Mouse (Mus musculus): ENCODE data around the gene Scube1.

Scube1 gene

DNA sequence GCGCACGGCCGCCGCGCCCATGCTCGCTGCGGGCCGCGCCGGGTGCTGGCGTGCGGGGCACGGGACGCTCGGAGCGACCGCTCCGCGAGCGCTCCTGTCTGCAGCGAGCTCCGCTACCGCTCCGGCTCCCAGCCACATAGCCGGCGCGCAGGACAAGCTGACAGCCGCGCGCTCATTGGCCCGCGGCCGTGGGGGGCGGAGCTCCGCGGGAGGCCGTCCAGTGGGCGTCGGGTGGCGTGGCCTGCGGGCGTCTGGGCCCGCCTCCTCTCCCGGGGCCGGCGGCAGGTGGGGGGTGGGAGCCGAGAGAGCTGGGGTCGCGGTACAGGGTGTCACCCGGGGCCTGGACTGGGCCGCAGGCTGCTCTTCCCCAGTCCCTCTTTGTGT is at the start of gene Scube1:
TSS of gene Scube1 (minus strand) at position 136 of the 384 bp plus-strand sequence.
- ChIA-PET POLR2A (interaction anchor here in 3 of 4 experiments (0.5 to 1.9 kb wide), 12 partner anchors 9 to 624 kb away, joined by 3 to 14 read pairs (median 3); partner anchors contain the start of genes Pacsin2 (in 1 of the 3) and Poldip3 (in 1 of the 3)), CTCF (interaction anchor here in 3 of 4 experiments (0.5 to 1.5 kb wide), 11 partner anchors 22 to 349 kb away, joined by 3 to 6 read pairs (median 3); no protein-coding TSS in a partner anchor)

DNA sequence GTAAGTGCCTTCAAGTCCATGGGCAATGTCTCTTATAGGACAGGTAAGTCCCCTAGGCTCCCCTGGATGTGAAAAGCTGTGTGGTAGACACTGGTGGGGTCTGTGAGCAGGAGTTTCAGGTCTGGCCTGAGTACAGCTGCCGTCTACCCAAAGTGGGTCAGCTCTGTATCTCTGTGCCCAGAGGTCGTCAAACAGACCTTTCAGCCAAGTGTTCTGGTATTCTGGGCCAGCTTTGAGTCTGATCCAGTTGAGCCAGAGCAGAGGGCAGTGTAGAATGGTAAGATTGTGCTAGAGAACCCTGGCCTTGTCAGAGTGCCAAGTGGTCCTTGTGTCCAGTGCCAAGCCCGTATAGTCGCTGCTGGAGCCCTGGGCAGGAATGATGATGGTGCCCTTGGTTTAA is 48.1 kb upstream of the Scube1 start:
- CTCF ChIA-PET, result interaction anchor here in 1 of 4 experiments (0.7 kb wide), 1 partner anchor 12 kb away, joined by 3 read pairs; no protein-coding TSS in a partner anchor
- POLR2A ChIA-PET, result no interaction called here

DNA sequence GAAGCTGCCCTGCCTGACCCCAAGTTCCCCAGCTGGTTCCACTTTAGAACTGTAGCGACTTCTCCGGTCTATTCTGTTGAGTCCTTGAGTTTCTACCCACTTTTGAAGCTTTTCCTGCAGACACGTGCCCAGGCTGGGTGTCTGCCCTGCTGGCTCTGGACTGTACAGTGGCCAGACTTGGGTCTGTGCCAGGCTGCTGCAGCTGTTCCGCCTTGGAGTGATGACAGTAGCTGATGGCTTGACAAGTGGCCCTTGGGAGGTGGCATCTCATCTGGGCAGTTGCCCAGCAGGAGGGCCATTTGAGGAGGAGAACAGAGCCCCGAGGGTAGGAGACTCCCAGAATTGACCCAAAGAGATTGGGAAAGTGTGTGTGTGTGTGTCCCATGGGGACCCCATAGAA is 47.6 kb upstream of the Scube1 start:
- ChIA-PET POLR2A (no interaction called here), CTCF (interaction anchor here in 2 of 4 experiments (0.6 to 1.3 kb wide), 5 partner anchors 12 to 469 kb away, joined by 3 to 7 read pairs (median 4); no protein-coding TSS in a partner anchor)

DNA sequence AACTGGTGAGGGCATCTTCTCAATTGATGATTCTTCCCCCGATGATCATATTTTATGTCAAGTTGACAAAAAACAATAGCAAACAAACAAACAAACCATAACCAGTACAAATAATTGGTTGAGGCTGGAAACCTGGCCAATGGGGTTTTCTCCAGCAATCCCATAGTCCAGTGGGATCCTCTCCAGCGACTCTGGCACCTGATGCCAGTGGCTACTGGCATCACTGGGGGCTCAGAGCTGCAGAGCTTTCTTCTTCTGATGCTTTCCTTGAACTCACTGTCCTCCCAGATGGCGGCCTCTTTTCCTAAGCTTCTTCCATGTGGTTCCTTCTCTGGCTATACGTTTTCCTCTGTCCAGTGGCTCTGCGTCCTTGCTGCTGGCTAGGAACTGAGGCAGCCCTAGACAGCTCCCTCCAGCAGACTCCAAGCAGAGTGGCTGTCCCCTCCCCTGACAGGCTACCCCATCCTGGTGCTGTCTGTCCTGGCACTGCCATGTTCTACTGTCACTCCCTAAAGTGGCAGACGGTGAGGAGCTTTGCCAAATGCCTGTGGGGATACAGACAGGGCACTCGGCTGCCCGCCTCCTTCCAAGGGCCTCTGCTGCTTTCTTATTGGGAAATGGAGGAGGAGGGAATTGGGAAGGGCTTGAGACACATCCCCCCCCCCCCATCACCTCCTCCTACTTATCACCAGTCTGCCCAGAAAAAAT is 46.7 kb upstream of the Scube1 start:
- ChIA-PET CTCF (interaction anchor here in 2 of 4 experiments (0.6 to 1.3 kb wide), 3 partner anchors 79 to 270 kb away, joined by 3 to 7 read pairs (median 4); no protein-coding TSS in a partner anchor), POLR2A (interaction anchor here in 1 of 4 experiments (0.5 kb wide), 1 partner anchor 727 kb away, joined by 3 read pairs; no protein-coding TSS in a partner anchor)

DNA sequence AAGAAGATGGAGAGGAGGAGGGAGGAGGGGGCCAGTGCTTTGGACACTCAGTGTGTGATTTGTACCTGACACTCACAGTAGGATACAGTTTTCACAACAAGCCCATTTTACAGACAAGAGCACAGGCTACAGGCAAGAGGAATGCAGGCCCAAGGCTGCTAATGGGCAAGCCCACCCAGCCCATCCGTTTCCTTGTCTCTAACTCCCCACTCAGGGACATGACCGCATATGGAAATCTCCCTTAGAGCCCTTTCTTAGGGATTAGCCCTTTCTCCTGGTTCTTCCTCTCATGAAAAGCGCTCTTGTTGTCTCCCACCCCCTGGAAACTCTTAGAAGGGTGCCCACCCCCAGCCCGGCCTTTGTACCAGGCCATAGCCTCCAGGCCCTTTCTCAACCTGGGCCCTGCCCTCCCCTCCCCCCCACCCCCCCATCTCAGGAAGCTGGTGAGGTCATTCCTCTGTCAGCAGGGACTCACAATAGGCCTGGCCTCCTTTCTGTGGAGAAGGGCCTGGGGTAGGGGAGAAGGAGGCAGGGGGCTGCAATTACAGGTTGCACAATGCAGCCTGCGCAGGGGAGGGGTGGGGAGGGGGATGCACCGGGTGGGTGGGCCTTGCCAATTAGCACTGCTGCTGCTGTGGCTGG is 40.7 kb upstream of the Scube1 start:
- ChIA-PET CTCF (interaction anchor here in 2 of 4 experiments (0.6 to 0.7 kb wide), 2 partner anchors 57 to 147 kb away, joined by 3 to 7 read pairs; no protein-coding TSS in a partner anchor), POLR2A (interaction anchor here in 1 of 4 experiments (0.6 kb wide), 1 partner anchor 29 kb away, joined by 3 read pairs; no protein-coding TSS in a partner anchor)

DNA sequence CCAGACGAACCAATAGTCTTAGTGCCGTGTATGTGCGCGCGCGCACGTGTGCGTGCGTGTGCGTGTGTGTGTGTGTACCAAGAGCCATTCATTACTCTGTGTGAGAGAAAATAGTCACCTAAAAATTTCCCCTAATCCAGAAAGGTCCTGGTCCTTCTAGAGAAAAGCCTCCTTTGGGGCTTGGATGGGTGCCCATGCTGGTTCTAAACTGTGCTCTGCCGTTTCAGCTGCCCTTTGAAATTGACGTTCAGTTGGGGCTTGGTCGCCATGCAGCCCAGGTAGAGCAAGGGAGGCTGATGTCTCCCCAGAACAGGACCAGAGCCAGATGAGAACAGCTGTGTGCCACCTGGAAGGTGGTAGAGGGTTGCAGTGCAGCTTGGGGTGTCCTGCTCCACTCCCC is 36.7 kb upstream of the Scube1 start:
- POLR2A ChIA-PET, result no interaction called here
- CTCF ChIA-PET, result interaction anchor here in 3 of 4 experiments (0.5 to 1.8 kb wide), 16 partner anchors 8 to 1610 kb away, joined by 3 to 9 read pairs (median 3); no protein-coding TSS in a partner anchor

DNA sequence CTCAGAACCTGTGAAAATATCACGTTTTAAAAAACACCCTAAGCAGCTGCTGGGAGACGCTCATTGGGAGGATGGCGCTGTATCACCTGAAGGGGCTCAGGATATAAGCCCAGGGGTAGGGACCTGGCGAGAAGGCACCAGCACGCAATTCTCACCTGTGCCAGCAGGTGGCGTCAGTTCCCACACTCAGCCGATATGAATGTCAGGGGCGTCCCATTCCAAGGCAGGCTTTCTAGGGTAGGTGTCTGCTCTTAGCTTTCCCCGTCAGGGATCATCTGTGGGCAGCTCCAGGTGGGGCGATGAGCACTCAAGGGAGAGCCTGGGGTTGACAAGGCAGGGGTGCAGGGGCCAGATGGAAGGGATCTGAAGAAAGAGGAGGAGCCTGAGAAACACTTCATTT is 35.9 kb upstream of the Scube1 start:
- POLR2A ChIA-PET, result interaction anchor here in 1 of 4 experiments (0.9 to 1.2 kb wide), 2 partner anchors 151 to 294 kb away, joined by 3 read pairs; no protein-coding TSS in a partner anchor
- CTCF ChIA-PET, result interaction anchor here (0.5 to 1.9 kb wide), 29 partner anchors 8 to 500 kb away, joined by 3 to 14 read pairs (median 3); partner anchors contain the start of genes Mcat (in 1 of the 4) and Ttll1 (in 1 of the 4)

DNA sequence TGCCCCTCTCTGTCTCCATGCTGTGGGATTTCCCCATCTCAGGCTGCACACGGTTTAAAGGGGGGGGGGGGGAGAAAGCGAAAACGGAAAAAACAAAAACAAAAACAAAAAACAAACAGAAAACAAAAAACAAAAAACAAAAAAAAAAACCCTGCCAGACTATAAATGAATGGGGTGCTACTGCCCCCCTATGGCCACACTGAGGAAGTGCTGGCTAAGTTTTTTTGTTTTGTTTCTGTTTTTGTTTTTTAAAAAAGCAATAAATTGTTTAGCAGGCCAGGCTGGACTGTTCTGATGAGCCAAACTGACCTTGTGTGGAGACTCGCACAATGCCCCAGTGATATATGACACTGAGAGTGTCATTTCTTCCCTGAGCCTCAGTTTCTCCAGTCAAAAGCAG is 34.1 kb upstream of the Scube1 start:
- CTCF ChIA-PET, result no interaction called here
- POLR2A ChIA-PET, result no interaction called here

DNA sequence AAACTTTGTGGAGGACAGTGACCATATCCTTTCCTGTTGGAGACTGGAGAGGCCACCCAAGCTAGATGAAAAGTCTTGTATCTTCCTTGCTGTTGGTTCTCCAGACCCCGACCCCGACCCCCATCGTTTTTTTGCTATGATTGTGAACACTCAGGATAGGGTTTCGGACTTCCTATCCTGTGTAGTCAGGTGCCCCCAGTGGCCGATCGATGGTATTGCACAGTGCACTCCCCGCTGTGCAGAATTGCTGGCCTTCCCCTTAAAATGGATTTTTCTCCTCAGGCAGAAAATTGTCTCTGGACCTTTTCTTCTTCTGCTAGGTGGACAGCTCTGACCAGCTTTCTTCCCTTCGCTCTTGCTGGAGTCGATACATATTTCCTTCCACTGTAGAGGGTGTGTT is 31.9 kb upstream of the Scube1 start:
- CTCF ChIA-PET, result interaction anchor here in 3 of 4 experiments (0.6 to 2.2 kb wide), 5 partner anchors 92 to 387 kb away, joined by 3 to 6 read pairs (median 5); no protein-coding TSS in a partner anchor
- POLR2A ChIA-PET, result no interaction called here

DNA sequence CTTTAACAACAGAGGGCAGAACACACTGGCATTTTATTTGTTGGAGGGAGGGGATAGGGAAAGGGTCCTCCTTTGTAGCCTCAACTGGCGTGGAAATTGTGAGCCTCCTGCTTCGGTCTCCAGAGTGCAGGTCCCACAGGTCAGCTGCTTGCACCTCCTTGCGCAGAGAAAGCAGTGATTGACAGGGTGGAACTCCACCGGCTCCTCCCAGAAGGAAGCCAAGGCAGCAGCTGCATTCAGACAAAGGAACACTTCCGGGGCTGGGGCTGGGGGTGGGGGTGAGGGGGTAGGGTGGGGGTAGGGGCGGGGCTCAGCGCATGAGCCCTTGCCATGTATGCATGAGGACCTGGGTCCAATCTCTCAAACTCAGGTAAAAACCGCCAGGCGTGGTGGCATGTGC is 24.6 kb upstream of the Scube1 start:
- ChIA-PET CTCF (interaction anchor here in 3 of 4 experiments (0.5 to 1.3 kb wide), 10 partner anchors 9 to 627 kb away, joined by 3 to 6 read pairs (median 3); no protein-coding TSS in a partner anchor), POLR2A (interaction anchor here (0.6 to 1.6 kb wide), 6 partner anchors 24 to 1494 kb away, joined by 3 to 6 read pairs (median 3); partner anchors contain the start of gene Scube1 (in 2 of the 4))

DNA sequence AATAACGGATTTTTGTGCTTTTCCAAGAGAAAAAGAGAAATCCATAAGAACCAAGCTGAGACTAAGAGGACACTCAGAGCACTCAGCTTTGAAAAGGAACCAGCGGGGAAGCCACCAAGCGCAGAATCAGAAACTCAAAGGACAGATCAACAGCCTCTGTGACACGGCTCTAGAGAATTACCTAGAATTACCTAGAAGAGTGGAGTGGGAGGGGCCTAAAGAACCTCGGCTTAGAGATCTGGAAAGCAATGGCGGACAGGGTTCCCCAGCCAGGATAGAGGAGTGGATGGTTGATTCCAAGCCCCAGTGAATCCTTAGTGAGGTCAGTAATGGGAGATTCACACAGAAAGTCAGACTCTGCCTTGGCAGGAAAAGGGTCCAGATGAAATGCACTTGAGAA is 24.2 kb upstream of the Scube1 start:
- ChIA-PET POLR2A (interaction anchor here in 3 of 4 experiments (0.6 to 1.6 kb wide), 5 partner anchors 24 to 265 kb away, joined by 3 to 6 read pairs (median 4); partner anchors contain the start of gene Scube1 (in 2 of the 3)), CTCF (interaction anchor here (0.6 to 1.1 kb wide), 8 partner anchors 9 to 403 kb away, joined by 3 to 6 read pairs (median 4); no protein-coding TSS in a partner anchor)

DNA sequence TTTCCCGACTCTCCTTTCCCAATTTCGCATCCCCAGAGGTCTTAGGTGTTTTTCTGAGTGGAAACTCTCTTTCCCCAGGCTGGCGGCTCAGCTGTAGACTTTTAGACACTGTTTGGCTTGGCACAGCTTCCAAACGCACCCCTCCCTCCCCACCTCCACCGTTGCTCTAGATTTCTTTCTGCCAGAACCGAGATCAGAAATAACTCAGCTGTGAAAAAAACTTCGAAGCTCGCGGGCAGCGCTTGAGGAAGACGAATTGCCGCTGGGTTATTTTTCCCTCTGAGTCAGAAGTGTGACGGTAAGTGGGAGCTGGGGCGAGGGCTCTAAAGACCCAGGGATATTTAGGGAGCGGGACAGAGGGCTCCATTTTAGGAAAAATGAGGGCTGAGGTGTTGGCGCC is 21.5 kb upstream of the Scube1 start:
- POLR2A ChIA-PET, result interaction anchor here in 1 of 4 experiments (0.7 to 1.7 kb wide), 2 partner anchors 229 to 597 kb away, joined by 3 to 4 read pairs; partner anchors contain the start of gene Poldip3
- CTCF ChIA-PET, result interaction anchor here in 3 of 4 experiments (0.5 to 0.7 kb wide), 4 partner anchors 15 to 216 kb away, joined by 3 to 13 read pairs (median 3); no protein-coding TSS in a partner anchor

DNA sequence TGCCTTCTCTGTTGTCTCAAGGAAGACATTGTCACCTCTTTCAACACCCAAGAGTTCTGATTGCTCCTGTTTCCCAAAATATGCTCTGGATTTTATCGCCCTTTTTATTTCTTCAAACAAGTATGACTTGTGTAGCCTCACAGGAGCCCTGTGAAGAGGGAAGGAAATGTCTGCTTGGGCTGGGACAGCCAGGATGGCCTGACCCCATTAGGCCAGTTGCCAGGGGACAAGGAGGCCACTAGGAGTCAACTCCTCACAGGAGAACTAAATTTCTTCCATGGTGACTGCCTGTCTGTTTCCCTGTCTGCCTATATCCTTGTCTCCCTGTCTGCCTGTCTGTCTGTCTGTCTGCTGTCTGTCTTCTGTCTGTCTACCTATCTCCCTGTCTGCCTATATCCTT is 17.2 kb upstream of the Scube1 start:
- POLR2A ChIA-PET, result interaction anchor here in 2 of 4 experiments (0.6 to 0.7 kb wide), 2 partner anchors 11 to 23 kb away, joined by 3 to 17 read pairs; no protein-coding TSS in a partner anchor
- CTCF ChIA-PET, result no interaction called here

DNA sequence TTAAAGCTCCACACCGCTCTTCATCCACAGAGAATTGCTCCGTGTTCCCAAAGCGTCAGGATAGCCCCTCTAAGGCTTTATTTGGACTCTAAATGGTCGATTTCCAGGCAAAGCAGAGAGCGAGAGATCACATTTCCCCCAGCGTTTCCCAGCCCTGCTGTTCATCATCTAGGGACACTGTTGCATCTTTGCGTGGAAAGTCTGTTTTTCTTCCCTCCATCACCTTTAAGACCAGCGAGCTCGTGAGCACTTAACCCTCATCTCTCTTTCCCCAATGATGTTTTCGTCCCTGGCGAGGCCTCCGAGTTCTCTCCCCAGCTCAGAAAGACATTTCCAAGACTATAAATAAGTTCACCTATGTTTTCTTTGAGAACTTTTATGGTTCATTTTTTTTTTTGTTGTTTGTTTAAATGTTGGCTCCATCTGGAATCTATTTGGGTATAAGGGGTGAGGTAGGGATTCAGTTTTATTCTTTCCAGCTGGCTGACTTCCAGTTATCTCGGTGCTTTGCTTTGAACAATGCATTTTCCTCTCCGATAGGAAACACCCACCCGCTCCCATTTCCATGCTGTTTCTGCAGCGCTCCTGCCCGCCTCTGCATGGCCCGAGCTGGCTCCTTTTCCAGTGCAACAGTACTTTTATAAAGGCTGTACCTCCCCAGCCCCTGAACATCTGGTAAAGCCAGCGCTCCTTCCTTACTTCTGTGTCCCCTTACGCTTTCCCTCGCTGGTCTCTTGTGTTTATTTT is 16.0 kb upstream of the Scube1 start:
- ChIA-PET POLR2A (interaction anchor here in 1 of 4 experiments (0.6 kb wide), 1 partner anchor 345 kb away, joined by 3 read pairs; no protein-coding TSS in a partner anchor), CTCF (interaction anchor here in 1 of 4 experiments (0.6 kb wide), 3 partner anchors 8 to 58 kb away, joined by 3 to 7 read pairs (median 4); no protein-coding TSS in a partner anchor)

DNA sequence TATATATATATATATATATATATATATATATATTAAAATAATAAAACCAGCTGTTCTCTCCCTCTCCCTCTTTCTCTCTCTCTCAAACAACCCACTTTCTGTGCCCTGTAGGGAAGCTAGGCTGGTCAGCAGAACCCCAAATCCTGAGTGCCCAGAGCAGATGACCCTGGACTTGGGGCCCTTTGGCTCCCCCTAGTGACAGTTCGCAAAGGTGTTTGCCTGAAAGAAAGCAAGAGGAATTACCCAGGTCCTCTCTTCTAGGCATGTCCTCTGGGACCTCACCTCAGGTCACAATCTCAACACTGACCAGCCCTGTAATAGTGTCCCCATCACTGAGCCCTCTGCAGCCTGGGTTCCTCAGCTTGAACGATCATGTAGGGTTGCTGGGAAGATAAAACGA is 2.8 kb upstream of the Scube1 start:
- CTCF ChIA-PET, result interaction anchor here in 2 of 4 experiments (0.6 to 1.3 kb wide), 2 partner anchors 11 to 690 kb away, joined by 3 to 4 read pairs; no protein-coding TSS in a partner anchor
- POLR2A ChIA-PET, result no interaction called here

DNA sequence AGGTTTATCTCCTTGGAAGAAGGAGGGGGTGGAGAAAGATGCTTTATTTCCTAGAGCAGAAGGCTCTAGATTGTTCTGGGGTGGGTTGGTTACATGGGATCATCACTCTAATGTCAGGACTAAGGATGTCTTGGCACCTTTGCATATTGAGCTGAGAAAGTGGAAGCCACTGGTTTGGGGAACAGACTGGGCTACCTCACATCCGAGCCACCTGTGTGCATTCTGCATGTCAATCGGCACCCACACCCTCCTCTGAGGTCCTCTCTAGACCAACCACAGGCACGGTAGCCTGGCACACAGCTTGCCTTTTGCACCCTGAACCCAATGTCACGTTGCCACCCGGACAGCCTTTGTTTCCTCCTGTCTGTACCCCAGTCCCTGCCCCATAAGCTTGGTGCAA is 1.9 kb upstream of the Scube1 start:
- ChIA-PET CTCF (interaction anchor here in 2 of 4 experiments (0.6 to 1.8 kb wide), 4 partner anchors 10 to 345 kb away, joined by 3 to 5 read pairs (median 4); no protein-coding TSS in a partner anchor), POLR2A (no interaction called here)

DNA sequence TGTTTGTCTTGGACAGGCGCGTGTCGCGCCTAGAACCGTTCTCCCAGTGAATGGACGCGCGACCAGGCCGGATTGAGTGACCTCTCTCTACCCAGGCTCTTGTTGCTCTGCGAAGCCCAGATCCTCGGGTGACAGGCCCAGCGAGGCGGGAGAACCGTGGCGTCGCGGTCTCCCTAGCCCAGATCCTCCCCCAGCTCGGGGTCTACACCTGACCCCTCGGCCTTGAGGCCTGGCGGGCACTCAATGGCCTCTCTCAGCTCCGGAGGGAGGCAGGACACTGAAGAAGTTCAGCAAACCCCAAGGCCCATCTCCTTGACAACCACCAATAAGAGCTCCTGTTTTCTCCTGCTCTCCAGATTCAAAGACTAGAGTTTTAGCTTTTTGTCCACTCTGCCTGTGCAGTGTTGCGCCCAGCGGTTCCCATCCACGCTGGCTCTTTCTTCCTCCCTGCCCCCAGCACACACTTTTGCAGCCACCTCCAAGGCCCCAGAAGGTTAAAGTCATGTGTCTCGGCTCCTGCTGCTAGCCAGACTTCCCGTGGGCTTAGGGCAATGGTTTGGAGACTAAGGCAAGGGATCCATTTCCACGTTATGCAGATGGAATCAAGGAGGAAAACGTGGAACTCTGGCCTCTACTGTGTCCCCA is 857 bp upstream of the Scube1 start:
- CTCF ChIA-PET, result interaction anchor here in 3 of 4 experiments (0.5 to 1.8 kb wide), 13 partner anchors 11 to 348 kb away, joined by 3 to 6 read pairs (median 4); no protein-coding TSS in a partner anchor
- POLR2A ChIA-PET, result interaction anchor here in 3 of 4 experiments (0.8 to 1.9 kb wide), 8 partner anchors 9 to 625 kb away, joined by 3 to 14 read pairs (median 3); partner anchors contain the start of gene Poldip3 (in 1 of the 3)
